Mouse (Mus musculus) gastrocnemius, adult 2 months (tissue): Measurements from ENCODE around the gene Whamm. TPM values are rescaled to one million over a fixed set of nuclear protein-coding genes. Genes with fewer than 3 reads are reported as not detected.

Experiments used
- DNase-seq: peaks from one replicate; pipeline ENCODE4 v3.0.0; 2022
- H3K27ac ChIP-seq: fragments of 200-600 bp; 2 replicates; pipeline ENCODE4 v1.8.1; 2022; ENCODE audit warnings: mild to moderate bottlenecking
- H3K4me3 ChIP-seq: fragments of 200-600 bp; 2 replicates; pipeline ENCODE4 v1.8.1; 2022; ENCODE audit warnings: mild to moderate bottlenecking, moderate library complexity
- CTCF ChIP-seq: fragments of 200-600 bp; IDR thresholded peaks from 2 replicates; pipeline ENCODE4 v1.8.1; 2022; ENCODE audit warnings: antibody characterized with exemption, mild to moderate bottlenecking, moderate library complexity
- intact Hi-C: fragments of 180-260 bp; cut with DNase I; formaldehyde crosslinking; loops from one replicate; pipeline ENCODE4 v1.15.1; 2025
- long read RNA-seq, 2 experiments: library from polyadenylated mRNA; stranded (forward); transcript quantifications; one replicate each; pipeline ENCODE4 v2.0.0; 2021
- total RNA-seq, 2 experiments: library from RNA; stranded (reverse); gene quantifications; 2 replicates each; pipeline ENCODE4 v1.2.3; 2021

Whamm gene
- 10 to 100 TPM in 1 of 2 experiments, 1 to 10 TPM in 1; 6.9 to 11.2 TPM for total RNA-seq
- long read RNA-seq, experiment 1, partial matches to known transcripts, result 0 of 10 reads
- long read RNA-seq, experiment 1, other reads (novel, unspliced or antisense), result 6 of 10 reads
- long read RNA-seq, experiment 2, transcript Whamm-201 (10 exons, 3,069 nt), result major isoform, 5 of 19 reads
- long read RNA-seq, experiment 2, partial matches to known transcripts, result 1 of 19 reads
- long read RNA-seq, experiment 2, other reads (novel, unspliced or antisense), result 13 of 19 reads

- peak; percentile 29; the same call in 1 of the 2 replicates for TF ChIP-seq CTCF
- intact Hi-C loops, result loop anchor here (2.0 kb wide), 1 partner anchor 49 kb away; no protein-coding TSS in a partner anchor
- H3K4me3 ChIP-seq, result peak within 1 kb of the TSS; percentile 96
- peak; percentile 95 for DNase-seq
- H3K27ac ChIP-seq, result peak within 1 kb of the TSS; percentile 99
Measured at GRCm38 (mm10) chr7:81571108-81571940, at the start of gene Whamm. Gene Whamm, plus strand, starts transcription at chr7:81571266.

DNA sequence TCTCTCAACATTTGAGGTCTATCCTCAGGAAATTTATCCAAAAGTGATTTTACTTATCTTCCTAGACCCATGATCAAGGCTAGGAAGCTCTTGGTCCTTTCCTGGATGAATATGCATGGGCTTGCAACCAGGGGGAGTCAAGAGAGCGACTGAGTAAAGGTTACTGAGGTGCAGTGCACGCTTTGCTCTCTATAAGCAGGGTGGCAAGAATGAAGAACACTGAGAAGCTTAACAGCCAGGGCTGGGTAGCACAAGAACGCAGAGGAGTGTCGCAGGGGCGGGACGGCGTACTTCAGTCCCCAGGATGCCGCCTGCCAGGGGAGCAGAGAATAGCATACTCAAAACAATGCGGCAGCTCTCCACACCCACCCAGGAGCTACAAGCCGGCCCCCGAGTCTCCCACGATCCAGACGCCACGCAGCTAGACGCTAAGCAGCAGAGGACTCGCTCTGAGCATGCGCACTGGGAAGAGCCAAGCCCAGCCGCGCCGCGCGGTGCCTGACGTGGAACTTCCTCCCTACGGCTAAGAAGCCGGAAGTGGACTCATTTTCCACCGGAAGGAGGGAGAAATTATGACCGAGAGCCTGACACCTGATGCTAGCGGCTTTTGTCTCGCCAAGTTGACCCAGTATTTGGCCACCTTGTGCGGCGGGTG, 47.9 kb upstream of the Whamm start:
- peak; percentile 94 for DNase-seq
- intact Hi-C loops, result loop anchor here (2.0 to 5.0 kb wide), 2 partner anchors 48 to 66 kb away; partner anchors contain the start of genes Cpeb1 and Whamm
- TF ChIP-seq CTCF, result peak; percentile 36
- peak overlapping the region; percentile 92 for H3K4me3 ChIP-seq
- H3K27ac ChIP-seq, result peak overlapping the region; percentile 96

- DNase-seq, result no peak
- Histone ChIP-seq H3K27ac (peak overlapping the region; percentile 96), H3K4me3 (peak overlapping the region; percentile 92)
- intact Hi-C loops, result loop anchor here (2.0 to 5.0 kb wide), 2 partner anchors 47 to 66 kb away; partner anchors contain the start of genes Cpeb1 and Whamm
- TF ChIP-seq CTCF, result no peak
Measured at GRCm38 (mm10) chr7:81523663-81524017, 47.4 kb upstream of the Whamm start.

- intact Hi-C loops, result no loop called here
- TF ChIP-seq CTCF, result no peak
Measured at GRCm38 (mm10) chr7:81528918-81529317, 42.1 kb upstream of the Whamm start.

DNA sequence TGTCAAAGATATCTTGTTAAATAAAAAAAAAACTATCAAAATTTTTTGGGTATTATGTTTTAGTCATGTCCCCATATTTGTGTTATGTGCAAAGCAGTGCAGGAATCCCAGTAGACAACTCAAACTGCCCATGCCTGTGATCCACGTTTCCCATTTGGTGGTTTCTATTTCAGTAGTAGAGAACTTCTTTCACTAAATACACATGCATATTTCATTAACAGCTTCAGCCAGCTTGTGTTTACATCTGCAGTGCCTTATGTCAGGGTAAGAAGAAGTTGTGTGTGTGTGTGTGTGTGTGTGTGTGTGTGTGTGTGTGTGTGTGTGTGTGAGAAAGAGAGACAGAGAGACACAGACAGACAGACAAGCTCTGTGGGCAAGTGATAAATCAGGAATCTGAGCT, 39.6 kb upstream of the Whamm start:
- no peak for TF ChIP-seq CTCF
- intact Hi-C loops, result no loop called here
- H3K4me3 ChIP-seq, result no peak overlapping the region
- no peak for DNase-seq
- no peak overlapping the region for H3K27ac ChIP-seq

More at GRCm38 (mm10) chr7:81528918-81529317, 42.1 kb upstream of the Whamm start:
- H3K27ac ChIP-seq, result no peak overlapping the region
- no peak overlapping the region for H3K4me3 ChIP-seq
- no peak for DNase-seq

DNA sequence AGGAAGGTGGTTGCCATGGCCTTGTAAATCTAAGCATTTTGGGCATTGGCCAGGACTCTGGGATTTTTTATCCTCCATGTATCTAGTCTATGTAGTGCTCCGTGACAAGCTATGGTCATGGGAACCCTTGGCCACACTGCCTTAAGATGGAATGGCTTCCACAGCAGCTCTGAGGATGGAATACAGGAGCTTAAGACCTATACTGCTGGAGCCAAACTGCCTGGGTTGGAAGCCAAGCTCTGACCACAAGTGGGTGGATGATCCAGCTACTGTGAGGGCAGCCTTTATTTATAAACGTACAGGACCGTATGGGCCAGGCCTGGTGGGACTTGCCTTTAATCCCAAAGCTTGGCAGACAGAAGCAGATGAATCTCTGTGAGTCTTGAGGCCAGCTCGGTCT, 34.6 kb upstream of the Whamm start:
- no peak for TF ChIP-seq CTCF
- Histone ChIP-seq H3K27ac (no peak overlapping the region), H3K4me3 (no peak overlapping the region)
- intact Hi-C loops, result no loop called here
- DNase-seq, result no peak

DNA sequence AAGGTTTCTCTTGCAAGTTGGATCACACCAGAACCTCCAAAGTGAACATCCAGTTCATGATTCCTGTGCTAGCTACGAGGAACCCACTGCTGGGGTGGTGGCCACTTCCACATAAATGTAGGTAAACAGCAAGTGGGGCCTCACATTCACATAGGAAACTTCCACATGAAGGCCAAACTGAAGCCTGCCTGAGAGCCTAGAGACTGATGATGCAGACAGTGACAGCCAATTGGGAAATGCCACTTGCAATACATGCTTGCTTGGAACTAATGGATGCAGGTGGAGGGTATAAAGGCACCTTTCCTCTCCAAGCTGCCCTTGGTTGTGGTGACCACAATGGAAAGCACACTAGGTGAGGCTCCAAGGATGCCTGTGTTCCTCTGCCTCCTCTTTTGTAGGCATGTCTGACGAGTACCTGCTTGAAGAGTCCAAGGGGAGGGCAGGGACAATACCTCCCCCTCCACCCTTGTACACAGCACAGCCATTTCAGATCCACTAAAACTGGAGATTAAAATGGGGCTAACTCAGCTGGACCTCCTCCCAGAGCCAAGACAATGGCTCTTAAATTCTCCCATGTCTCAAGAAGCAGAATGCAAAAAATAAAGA, 32.9 kb upstream of the Whamm start:
- TF ChIP-seq CTCF, result no peak
- Histone ChIP-seq H3K27ac (no peak overlapping the region), H3K4me3 (no peak overlapping the region)
- intact Hi-C loops, result no loop called here
- DNase-seq, result no peak

DNA sequence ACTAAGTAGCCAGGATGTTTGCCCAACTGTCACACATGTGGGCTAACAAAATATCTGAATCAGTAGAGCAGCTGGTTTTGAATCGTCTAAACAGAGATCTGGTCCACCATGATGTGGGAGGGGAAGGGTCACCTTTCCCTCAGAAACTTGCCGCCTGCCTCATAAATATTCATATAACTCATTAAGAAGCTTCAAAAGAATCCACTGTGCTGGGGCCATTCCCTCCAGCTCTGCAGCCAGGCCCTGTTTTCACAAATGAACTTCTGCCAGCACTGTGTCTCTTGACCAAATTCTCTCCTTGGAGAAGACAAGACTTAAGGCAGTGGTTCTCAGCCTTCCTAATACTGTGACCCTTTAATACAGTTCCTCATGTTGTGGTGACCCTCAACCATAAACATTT, 31.5 kb upstream of the Whamm start:
- H3K4me3 ChIP-seq, result no peak overlapping the region
- H3K27ac ChIP-seq, result peak overlapping the region; percentile 78
- DNase-seq, result no peak
- intact Hi-C loops, result no loop called here
- no peak for TF ChIP-seq CTCF

DNA sequence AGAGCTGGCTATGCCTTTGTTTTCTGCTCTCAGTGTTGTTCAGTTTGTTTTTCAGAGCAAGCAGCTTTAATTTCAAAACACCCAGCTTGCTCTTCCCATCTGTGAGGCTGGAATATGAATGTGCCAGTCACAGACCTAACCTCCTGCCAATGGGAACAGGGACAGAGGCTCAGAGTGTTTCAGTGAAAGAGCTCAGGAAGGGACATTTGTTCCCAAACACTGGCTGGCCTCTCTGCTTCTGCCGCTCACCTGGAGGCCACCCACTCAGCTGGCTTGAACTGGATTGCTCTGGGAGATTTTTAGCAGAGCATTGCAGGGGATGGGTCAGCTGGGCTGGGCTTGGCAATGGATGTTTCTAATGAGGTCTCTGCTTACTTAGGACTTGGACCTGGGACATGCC, 30.1 kb upstream of the Whamm start:
- intact Hi-C loops, result loop anchor here (10.0 kb wide), 1 partner anchor 204 kb away; no protein-coding TSS in a partner anchor
- H3K4me3 ChIP-seq, result 0 out of 2 replicates have a peak overlapping the region, but pooled peaks have one; percentile 11
- no peak for TF ChIP-seq CTCF
- peak overlapping the region; percentile 78 for H3K27ac ChIP-seq
- no peak for DNase-seq

GRCm38 (mm10) chr7:81541924-81542524, 29.0 kb upstream of the Whamm start:
- no peak overlapping the region for H3K4me3 ChIP-seq
- intact Hi-C loops, result loop anchor here (10.0 kb wide), 1 partner anchor 203 kb away; no protein-coding TSS in a partner anchor
- no peak for TF ChIP-seq CTCF
- H3K27ac ChIP-seq, result peak overlapping the region; percentile 78
- DNase-seq, result peak; percentile 95

DNA sequence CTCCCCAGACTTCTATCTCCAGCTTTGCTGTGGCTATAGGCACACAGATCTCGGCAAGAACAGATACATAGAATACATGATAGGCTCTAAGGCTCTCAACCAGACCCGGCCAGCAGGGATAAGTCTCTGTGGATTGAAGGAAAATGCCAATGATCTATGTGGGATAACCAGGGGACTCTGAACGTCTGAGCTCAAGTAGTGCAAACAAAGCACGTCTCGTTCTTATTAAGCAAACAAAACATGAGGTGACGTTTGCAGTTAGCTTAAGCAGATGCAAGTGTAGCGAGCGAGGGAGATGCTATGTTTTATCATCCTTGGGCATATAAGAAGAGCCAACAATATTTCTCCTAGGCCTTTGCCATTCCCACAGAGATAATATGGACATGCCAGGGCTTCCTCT, 28.1 kb upstream of the Whamm start:
- intact Hi-C loops, result loop anchor here (10.0 kb wide), 1 partner anchor 202 kb away; no protein-coding TSS in a partner anchor
- TF ChIP-seq CTCF, result no peak
- Histone ChIP-seq H3K27ac (peak overlapping the region; percentile 78), H3K4me3 (no peak overlapping the region)
- no peak for DNase-seq

GRCm38 (mm10) chr7:81548864-81549263, 22.2 kb upstream of the Whamm start:
- Histone ChIP-seq H3K4me3 (no peak overlapping the region), H3K27ac (no peak overlapping the region)
- no peak for TF ChIP-seq CTCF
- DNase-seq, result no peak
- intact Hi-C loops, result loop anchor here (10.0 kb wide), 1 partner anchor 196 kb away; no protein-coding TSS in a partner anchor
